Mouse (Mus musculus): ENCODE data around the gene Tbck. TPM values are rescaled to one million over a fixed set of nuclear protein-coding genes. Genes with fewer than 3 reads are reported as not detected.

Tbck gene
- polyA plus RNA-seq, 1 experiment from 2014 or later: 12.8 TPM

DNA sequence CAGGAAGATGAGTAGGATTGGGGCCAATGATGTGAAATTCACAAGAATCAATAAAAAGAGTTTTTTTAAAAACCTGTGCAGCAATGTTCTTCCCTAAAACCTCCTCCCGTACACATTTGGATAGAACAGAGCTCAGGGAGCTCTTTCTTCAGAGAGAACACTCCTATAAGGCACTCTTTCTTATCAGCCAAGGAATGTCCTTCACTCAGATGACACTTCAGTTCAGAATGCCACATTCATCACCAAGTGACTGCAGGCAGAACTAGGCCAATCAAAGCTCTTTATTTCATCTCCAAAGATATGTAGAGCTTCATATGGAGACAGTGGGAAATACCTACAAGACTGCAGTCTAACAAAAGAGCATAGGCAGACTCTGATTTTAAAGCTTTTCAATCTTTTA, 116.3 kb downstream of the Tbck start:
- no peak for TF ChIP-seq CTCF (IDR thresholded peaks at IDR 0.05)
- DNase-seq (ENCODE audit: low read depth, low spot score): no peak
- no peaks in the 10 kb centered on the region for H3K27me3 ChIP-seq
- CTCF ChIA-PET: interaction anchor here (1.0 to 2.2 kb wide), 8 partner anchors 10 to 162 kb away, joined by 3 to 16 read pairs (median 4); no protein-coding TSS in a partner anchor
- ATAC-seq: no peak
- in situ Hi-C loops (cut with MboI; ENCODE audit: low pct_unique_long_range_greater_than_20kb): no loop called here
- POLR2A ChIA-PET: interaction anchor here (0.6 to 1.1 kb wide), 3 partner anchors 72 to 1528 kb away, joined by 3 to 5 read pairs (median 4); partner anchors contain the start of gene Hadh

DNA sequence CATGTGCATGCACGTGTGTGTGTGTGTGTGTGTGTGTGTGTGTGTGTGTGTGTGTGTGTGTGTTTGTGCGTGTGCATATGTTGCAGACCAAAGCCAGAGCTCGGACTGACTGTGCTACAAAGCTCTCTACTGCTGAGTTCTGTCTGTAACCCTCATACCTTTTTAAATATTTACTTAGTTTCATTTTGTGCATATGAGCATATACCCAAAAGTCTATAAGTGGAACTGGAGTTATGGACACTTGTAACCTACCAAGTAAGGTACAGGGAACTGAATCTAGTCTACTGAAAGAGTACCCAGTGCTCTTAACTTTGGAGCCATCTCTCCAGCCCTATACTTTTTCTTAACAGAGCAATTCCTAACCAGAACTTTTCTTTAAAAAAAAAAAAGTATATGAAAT, 118.0 kb downstream of the Tbck start:
- DNase-seq (ENCODE audit: low read depth, low spot score) (no peak), ATAC-seq (no peak)
- H3K27me3 ChIP-seq: no peaks in the 10 kb centered on the region
- ChIA-PET POLR2A (interaction anchor here (1.1 kb wide), 1 partner anchor 115 kb away, joined by 3 read pairs; no protein-coding TSS in a partner anchor), CTCF (interaction anchor here (1.4 to 2.2 kb wide), 3 partner anchors 7 to 12 kb away, joined by 3 to 16 read pairs (median 6); no protein-coding TSS in a partner anchor)
- in situ Hi-C loops (cut with MboI; ENCODE audit: low pct_unique_long_range_greater_than_20kb): no loop called here
- TF ChIP-seq CTCF (IDR thresholded peaks at IDR 0.05): no peak

DNA sequence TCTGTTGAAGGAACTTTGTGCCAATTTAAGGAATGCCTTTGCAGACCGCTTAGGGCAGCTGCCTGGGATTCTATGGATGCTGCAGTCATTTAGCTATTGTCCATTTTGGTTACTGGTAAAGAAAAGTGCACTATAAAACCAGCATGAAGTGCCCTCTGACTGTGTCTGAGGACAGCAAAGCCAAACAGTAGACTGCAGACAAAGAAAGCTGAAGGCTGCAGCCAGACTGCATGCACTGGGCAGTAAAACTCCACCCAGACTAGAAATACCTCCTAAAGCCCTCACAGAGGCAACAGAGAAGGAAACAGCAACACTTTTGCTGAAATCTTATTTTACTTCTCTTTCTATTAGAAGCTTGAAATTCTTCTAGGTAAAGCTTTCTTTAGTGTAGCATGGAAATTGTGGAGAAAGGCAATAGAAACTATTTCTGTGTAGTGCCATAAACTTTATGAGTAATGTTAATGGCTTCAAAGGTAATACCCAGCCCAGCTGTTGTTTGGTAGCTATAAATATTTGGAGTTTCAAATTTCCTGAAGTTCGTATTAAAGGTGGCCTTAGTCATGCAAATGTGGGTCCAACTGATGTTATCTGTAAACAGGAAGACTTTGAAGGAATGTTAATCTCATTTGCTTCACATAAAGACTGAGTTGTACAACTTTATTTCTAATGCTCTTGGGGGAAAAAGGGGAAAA, 124.1 kb downstream of the Tbck start:
- in situ Hi-C loops (cut with MboI; ENCODE audit: low pct_unique_long_range_greater_than_20kb): no loop called here
- no peaks in the 10 kb centered on the region for H3K27me3 ChIP-seq
- DNase-seq (ENCODE audit: low read depth, low spot score): no peak
- ChIA-PET POLR2A (no interaction called here), CTCF (interaction anchor here (0.8 to 4.3 kb wide), 8 partner anchors 7 to 100 kb away, joined by 3 to 16 read pairs (median 4); no protein-coding TSS in a partner anchor)
- TF ChIP-seq CTCF (IDR thresholded peaks at IDR 0.05): no peak
- no peak for ATAC-seq

DNA sequence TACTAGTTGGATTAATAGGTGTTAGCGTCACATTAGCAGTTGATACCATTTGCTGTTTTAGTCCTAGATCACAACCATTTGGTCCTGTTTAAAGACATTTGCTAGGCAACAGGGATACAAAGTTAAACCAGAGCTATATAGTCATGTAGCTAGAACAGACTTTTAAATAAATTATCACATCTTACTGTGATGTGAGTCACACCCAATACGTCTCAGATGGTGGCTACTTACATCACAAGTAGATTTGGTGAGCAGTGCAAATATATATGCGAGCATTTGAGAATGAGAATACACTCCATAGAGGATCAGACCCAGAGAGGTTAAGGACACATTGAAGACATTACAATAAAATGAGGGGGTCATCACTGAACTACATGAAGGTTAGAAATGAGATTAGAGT, 125.0 kb downstream of the Tbck start:
- ChIA-PET POLR2A (no interaction called here), CTCF (interaction anchor here (0.8 to 4.3 kb wide), 8 partner anchors 8 to 56 kb away, joined by 3 to 16 read pairs (median 3); no protein-coding TSS in a partner anchor)
- no peak for DNase-seq (ENCODE audit: low read depth, low spot score)
- no peaks in the 10 kb centered on the region for H3K27me3 ChIP-seq
- no peak for TF ChIP-seq CTCF (IDR thresholded peaks at IDR 0.05)
- no peak for ATAC-seq
- in situ Hi-C loops (cut with MboI; ENCODE audit: low pct_unique_long_range_greater_than_20kb): no loop called here

DNA sequence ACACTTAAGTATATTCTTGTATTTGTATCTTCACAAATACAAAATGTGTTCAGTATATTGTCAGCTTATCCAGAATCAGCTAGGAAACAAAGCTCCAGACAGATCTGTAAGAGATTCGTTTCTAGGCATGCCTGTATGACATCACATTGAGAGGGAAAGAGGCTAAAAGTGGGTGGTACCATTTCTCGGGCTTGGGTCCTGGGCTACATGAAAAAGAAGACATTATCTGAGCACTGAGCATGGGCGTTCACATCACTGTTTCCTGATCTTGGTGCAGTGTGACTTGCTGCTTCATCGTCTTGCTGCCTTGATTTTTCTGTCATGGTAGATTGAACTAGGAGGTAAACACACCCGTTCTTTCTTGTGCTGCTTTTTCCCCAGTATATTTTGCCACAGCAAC, 127.8 kb downstream of the Tbck start:
- DNase-seq (ENCODE audit: low read depth, low spot score): no peak
- POLR2A ChIA-PET: no interaction called here
- no peak for ATAC-seq
- no peak for TF ChIP-seq CTCF (IDR thresholded peaks at IDR 0.05)
- in situ Hi-C loops (cut with MboI; ENCODE audit: low pct_unique_long_range_greater_than_20kb): no loop called here
- CTCF ChIA-PET: interaction anchor here (0.9 to 1.2 kb wide), 3 partner anchors 11 to 19 kb away, joined by 3 to 4 read pairs (median 3); no protein-coding TSS in a partner anchor
- no peaks in the 10 kb centered on the region for H3K27me3 ChIP-seq

DNA sequence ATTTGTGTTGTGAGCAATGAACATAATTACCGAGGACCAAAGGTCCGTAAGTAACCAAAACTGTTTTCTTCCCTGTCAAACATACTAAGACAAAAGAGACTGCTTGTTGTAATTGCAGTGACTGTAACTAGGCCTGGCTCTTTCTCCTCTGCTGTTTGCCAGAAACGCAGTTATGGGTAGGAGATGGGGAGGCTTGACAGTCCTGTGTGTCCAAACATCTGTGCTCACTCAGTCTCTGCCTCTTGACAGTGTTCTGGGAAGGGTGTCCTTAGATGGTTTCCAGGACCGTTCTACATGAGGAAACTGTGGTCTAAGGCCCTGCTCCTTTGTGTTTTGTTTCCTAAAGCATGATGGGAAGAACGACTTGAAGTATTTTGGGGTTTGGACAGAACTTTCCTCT, 128.4 kb downstream of the Tbck start:
- no peak for DNase-seq (ENCODE audit: low read depth, low spot score)
- in situ Hi-C loops (cut with MboI; ENCODE audit: low pct_unique_long_range_greater_than_20kb): no loop called here
- TF ChIP-seq CTCF (IDR thresholded peaks at IDR 0.05): no peak
- ATAC-seq: no peak
- no peaks in the 10 kb centered on the region for H3K27me3 ChIP-seq
- ChIA-PET POLR2A (no interaction called here), CTCF (interaction anchor here (1.0 to 1.2 kb wide), 2 partner anchors 12 to 15 kb away, joined by 3 to 4 read pairs; no protein-coding TSS in a partner anchor)

DNA sequence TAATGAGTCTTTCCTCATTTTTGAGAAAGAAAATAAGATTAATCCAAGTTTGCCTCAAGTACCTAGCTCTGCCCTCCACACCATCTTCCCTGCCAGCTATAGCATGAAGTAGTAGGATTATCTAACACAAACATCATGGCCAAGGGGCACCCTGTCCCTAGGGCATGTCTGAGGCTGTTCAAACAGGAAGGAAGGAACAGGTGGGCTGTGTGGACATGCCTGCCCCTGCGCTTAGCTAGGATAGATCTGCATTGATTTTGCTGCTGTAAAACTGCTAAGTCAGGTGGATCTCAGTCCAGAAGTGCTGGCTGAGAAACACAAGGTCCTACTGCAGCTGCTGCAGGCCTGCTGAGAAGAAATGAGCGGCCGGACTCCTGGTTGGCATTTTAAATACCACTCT, 129.2 kb downstream of the Tbck start:
- CTCF ChIA-PET: interaction anchor here (3.3 kb wide), 1 partner anchor 13 kb away, joined by 11 read pairs; no protein-coding TSS in a partner anchor
- no peaks in the 10 kb centered on the region for H3K27me3 ChIP-seq
- DNase-seq (ENCODE audit: low read depth, low spot score): no peak
- TF ChIP-seq CTCF (IDR thresholded peaks at IDR 0.05): no peak
- in situ Hi-C loops (cut with MboI; ENCODE audit: low pct_unique_long_range_greater_than_20kb): no loop called here
- POLR2A ChIA-PET: no interaction called here
- no peak for ATAC-seq

DNA sequence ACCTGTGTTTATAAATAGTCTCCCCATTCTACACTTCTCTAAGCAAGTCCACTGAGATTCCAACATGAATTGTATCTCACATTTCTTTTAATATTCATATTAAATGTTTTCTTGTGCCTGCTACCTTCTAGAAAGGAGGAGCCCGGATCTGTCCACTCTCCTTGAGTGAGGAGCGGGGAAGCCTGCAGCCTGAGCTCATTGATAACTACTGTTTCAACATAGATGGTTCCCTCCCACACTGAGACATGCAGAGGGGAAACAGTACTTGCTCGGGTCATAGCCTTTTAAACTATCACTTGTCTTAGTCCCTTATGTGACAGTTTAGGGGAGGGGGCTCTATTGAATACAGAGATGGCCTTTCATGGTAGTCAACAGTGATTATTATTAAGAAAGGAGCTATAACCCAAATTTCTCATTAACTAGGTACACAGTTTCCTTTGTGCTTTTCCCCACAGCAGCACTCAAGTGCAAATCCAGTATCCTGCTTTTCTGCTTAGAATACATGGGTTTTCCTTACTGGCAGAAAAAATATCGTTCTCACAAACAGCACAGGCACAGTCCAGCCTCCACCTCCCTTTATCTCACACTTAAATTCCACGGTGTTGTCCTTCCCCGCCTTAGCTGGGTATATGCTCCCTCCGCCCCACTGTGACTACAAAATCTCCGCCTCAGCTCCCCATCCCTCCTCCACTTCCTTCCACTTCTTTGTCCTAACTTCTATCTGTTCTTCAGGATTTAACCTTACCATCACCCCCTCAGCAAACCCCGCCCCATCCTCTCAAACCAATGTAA, 130.0 kb downstream of the Tbck start:
- no peak for TF ChIP-seq CTCF (IDR thresholded peaks at IDR 0.05)
- CTCF ChIA-PET: interaction anchor here (2.1 to 3.3 kb wide), 2 partner anchors 8 to 13 kb away, joined by 8 to 11 read pairs; no protein-coding TSS in a partner anchor
- in situ Hi-C loops (cut with MboI; ENCODE audit: low pct_unique_long_range_greater_than_20kb): no loop called here
- DNase-seq (ENCODE audit: low read depth, low spot score) (no peak), ATAC-seq (no peak)
- no peaks in the 10 kb centered on the region for H3K27me3 ChIP-seq
- POLR2A ChIA-PET: interaction anchor here (0.8 kb wide), 1 partner anchor 24 kb away, joined by 7 read pairs; no protein-coding TSS in a partner anchor

DNA sequence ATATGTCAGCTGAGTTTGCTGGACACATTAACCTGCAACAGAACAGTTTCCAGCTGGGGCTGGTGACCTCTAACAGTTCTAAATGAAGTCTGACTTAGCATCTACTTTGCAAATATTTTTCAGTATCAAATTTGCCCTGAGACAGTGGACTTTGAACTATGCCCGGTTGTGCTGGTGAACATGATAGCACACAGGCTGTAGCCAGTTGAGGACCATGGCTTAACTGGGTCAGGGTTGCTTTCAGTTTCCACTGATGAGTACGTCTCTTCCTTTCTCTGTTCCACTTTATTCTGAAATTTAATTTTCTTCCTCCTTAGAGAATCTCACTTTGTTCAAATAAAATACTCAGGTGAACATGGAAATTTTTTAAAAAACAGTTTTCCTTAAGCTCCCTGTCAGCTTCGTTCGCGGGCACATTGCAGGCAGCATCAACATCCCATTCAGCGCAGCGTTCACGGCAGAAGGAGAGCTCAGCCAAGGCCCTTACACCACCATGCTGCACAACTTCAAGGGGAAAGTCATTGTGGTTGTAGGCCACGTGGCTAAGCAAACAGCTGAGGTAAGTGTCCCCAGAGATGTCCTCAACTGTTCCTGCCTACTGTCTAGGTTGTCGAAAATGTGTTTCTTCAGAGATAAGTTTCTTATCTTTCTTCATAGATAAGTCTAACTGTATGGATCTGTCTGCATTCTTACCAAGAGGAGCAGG, 131.0 kb downstream of the Tbck start:
- H3K27me3 ChIP-seq: no peaks in the 10 kb centered on the region
- CTCF ChIA-PET: interaction anchor here (2.1 to 3.3 kb wide), 2 partner anchors 9 to 15 kb away, joined by 8 to 11 read pairs; no protein-coding TSS in a partner anchor
- no peak for TF ChIP-seq CTCF (IDR thresholded peaks at IDR 0.05)
- POLR2A ChIA-PET: no interaction called here
- ATAC-seq (no peak), DNase-seq (ENCODE audit: low read depth, low spot score) (no peak)
- in situ Hi-C loops (cut with MboI; ENCODE audit: low pct_unique_long_range_greater_than_20kb): no loop called here

All from Patski (cell line).